Mouse (Mus musculus) forebrain, postnatal 0 days (tissue): ENCODE measurements around the gene Vps37b. TPM values are rescaled to one million over a fixed set of nuclear protein-coding genes. Genes with fewer than 3 reads are reported as not detected.

Source experiments
- ATAC-seq: fragments of 200-750 bp; cut with Nextera tagmentation; 2 replicates; pipeline ENCODE4 v1.8.0; 2017; ENCODE audit warnings: mild to moderate bottlenecking, moderate library complexity
- DNase-seq: peaks from one replicate; pipeline ENCODE4 v3.0.0-alpha.2; 2015
- H3K27ac ChIP-seq: fragments of 300-500 bp; sonication (generic); 2 replicates; pipeline ENCODE4 v1.5.1; 2014; ENCODE audit warnings: low read depth, mild to moderate bottlenecking, antibody characterized with exemption, low read length, moderate library complexity, mixed read lengths
- H3K27me3 ChIP-seq: fragments of 300-500 bp; sonication (generic); 2 replicates; pipeline ENCODE4 v1.6.1; 2014; ENCODE audit warnings: mild to moderate bottlenecking, low read length, mixed read lengths; ENCODE audit not compliant: insufficient read depth
- H3K36me3 ChIP-seq: fragments of 300-500 bp; sonication (generic); 2 replicates; pipeline ENCODE4 v1.6.1; 2014; ENCODE audit warnings: mild to moderate bottlenecking, moderate library complexity; ENCODE audit not compliant: insufficient read depth
- H3K4me1 ChIP-seq: fragments of 300-500 bp; sonication (generic); 2 replicates; pipeline ENCODE4 v1.6.1; 2014; ENCODE audit warnings: antibody characterized with exemption; ENCODE audit not compliant: insufficient read depth
- H3K4me2 ChIP-seq: fragments of 300-500 bp; sonication (generic); 2 replicates; pipeline ENCODE4 v1.6.1; 2014; ENCODE audit warnings: low read depth, mild to moderate bottlenecking, moderate library complexity
- H3K4me3 ChIP-seq: fragments of 300-500 bp; sonication (generic); 2 replicates; pipeline ENCODE4 v1.5.1; 2014; ENCODE audit warnings: low read depth, low read length, mixed read lengths
- H3K9ac ChIP-seq: fragments of 300-500 bp; sonication (generic); 2 replicates; pipeline ENCODE4 v1.6.1; 2014; ENCODE audit warnings: mild to moderate bottlenecking
- H3K9me3 ChIP-seq: fragments of 300-500 bp; sonication (generic); 2 replicates; pipeline ENCODE4 v1.6.1; 2016; ENCODE audit warnings: low read length
- CTCF ChIP-seq: sonication (generic); IDR thresholded peaks from 2 replicates; pipeline ENCODE4 v1.5.1; 2016; ENCODE audit warnings: antibody characterized with exemption, control low read depth, low read depth
- WGBS: fragments of 180-500 bp; shearing (Covaris S2); extraction: QIAGEN DNeasy Blood & Tissue Kit; methylation state at CpG from one replicate; pipeline ENCODE4 v1.1.7; 2014; 5-methylcytosine and 5-hydroxymethylcytosine counted together
- polyA plus RNA-seq: library from polyadenylated mRNA; unstranded; fragments of >200 nt; fragmentation: Nextera tagmentation; extraction: Ambion mirVana; gene quantifications from 2 replicates; pipeline ENCODE4 v1.2.1, GENCODE M21; 2015
- total RNA-seq: library from RNA; depleted of rRNA; stranded (reverse); fragments of >200 nt; gene quantifications from 2 replicates; pipeline ENCODE4 v1.2.3, GENCODE M21; 2014

The Vps37b gene
- total and polyA plus RNA-seq, 2 experiments from 2014 or later: 62.0 to 76.5 TPM

DNA sequence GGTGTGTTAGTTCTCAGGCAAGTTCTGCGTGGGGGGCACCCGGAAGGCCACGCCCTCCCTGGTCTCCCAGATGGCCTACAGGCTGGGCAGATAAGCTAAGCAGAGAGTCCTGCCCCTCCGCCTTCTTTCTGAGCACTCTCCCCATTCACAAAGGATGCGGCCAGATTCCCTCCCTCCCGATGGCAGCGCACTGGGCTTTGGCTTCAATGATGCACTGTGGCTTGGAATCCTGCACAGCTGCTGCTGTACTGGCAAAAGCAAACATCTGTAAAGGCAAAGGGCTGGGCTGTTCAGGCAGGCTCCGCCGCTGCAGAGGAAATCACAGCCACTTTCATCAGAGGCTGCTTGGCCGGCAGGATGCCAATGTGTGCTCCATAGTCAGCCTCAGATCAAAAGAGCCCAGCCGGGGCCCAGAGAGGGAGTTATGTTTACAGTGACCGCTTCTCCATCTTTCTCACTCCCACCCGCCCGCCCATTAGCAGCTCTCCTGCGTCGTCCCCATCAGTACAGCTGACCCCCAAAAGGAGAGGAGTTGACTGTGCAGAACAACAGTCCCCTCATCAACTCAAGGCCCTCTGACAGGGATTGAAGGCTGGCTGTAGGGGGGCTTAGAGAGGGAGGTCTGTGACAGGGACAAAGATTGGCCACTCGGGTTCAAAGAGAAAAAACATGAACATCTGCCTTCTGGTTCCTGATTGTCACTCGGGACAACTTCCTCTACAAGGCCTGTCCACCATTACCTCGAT is 21.0 kb downstream of the Vps37b start:
- no peak for TF ChIP-seq CTCF
- 7% methylated on average over 19 of the region's 19 CpGs for WGBS
- H3K9ac ChIP-seq: peak overlapping the region; percentile 25; the same call in 1 of the 2 replicates
- H3K36me3 ChIP-seq: peaks cover 43% of the 10 kb centered on the region
- H3K4me3 ChIP-seq: no peak overlapping the region
- ATAC-seq (peak; percentile 68), DNase-seq (peak; percentile 68)
- H3K9me3 ChIP-seq: no peaks in the 10 kb centered on the region
- peak overlapping the region; percentile 27; the same call in 1 of the 2 replicates for H3K4me2 ChIP-seq
- peaks cover 23% of the 10 kb centered on the region for H3K4me1 ChIP-seq
- peak overlapping the region; percentile 60 for H3K27ac ChIP-seq
- H3K27me3 ChIP-seq: no peaks in the 10 kb centered on the region

DNA sequence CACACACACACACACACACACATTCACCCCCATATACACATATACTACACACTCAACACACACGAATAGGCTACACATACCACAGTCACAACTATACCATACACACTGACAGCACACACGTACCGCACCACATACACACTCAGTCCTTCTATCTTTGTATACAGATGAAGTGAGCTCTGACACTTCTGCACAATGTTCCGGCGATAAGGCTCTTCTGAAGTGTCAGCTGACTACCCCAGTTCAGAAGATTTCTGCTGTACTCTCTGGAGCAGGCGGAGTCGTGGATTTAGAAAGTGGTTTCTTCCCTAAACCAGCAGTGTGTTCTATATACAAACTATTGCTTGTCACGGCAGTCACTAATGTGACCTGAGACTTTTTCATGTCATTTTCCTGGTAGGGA is 22.0 kb downstream of the Vps37b start:
- no peak for TF ChIP-seq CTCF
- peaks cover 52% of the 10 kb centered on the region for H3K36me3 ChIP-seq
- ATAC-seq (no peak), DNase-seq (no peak)
- no peak overlapping the region for H3K4me3 ChIP-seq
- H3K27ac ChIP-seq: no peak overlapping the region
- no peaks in the 10 kb centered on the region for H3K9me3 ChIP-seq
- no peak overlapping the region for H3K4me2 ChIP-seq
- H3K9ac ChIP-seq: no peak overlapping the region
- H3K4me1 ChIP-seq: peaks cover 23% of the 10 kb centered on the region
- 89% methylated on average over 8 of the region's 8 CpGs for WGBS
- no peaks in the 10 kb centered on the region for H3K27me3 ChIP-seq

DNA sequence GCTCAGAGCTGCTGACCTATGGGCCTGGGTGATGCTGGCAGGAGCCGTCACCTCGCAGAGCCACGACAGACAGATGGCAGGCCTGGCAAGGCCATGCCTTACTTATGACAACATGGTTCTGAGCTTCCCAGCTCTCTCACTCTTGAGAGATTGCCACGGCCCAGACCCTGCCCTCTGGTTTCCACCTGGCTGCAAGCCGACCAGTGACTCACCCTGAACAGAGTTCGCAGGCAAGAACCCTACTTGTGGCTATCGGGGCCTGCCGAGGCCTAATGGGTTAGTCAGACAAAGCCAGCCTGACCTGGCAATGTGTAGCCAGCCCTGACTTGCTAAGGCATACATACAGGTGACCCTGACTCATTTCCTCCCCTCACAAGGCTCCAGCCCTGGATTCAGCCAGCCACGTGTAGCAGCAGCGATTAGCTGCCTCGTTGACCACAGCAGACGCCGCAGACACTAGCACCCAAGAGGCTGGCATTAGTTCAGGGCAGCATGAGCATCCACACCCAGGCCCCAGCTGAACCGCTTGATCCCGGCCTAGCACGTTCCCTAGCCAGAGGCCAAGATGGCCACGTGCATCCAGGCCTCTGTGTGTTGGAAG is 25.1 kb downstream of the Vps37b start:
- ATAC-seq (no peak), DNase-seq (no peak)
- Histone ChIP-seq H3K4me1 (peaks cover 12% of the 10 kb centered on the region), H3K36me3 (peaks cover 73% of the 10 kb centered on the region), H3K27me3 (no peaks in the 10 kb centered on the region), H3K4me2 (no peak overlapping the region), H3K4me3 (no peak overlapping the region), H3K9ac (no peak overlapping the region), H3K27ac (no peak overlapping the region), H3K9me3 (no peaks in the 10 kb centered on the region)
- 79% methylated on average over 17 of the region's 17 CpGs for WGBS
- no peak for TF ChIP-seq CTCF

DNA sequence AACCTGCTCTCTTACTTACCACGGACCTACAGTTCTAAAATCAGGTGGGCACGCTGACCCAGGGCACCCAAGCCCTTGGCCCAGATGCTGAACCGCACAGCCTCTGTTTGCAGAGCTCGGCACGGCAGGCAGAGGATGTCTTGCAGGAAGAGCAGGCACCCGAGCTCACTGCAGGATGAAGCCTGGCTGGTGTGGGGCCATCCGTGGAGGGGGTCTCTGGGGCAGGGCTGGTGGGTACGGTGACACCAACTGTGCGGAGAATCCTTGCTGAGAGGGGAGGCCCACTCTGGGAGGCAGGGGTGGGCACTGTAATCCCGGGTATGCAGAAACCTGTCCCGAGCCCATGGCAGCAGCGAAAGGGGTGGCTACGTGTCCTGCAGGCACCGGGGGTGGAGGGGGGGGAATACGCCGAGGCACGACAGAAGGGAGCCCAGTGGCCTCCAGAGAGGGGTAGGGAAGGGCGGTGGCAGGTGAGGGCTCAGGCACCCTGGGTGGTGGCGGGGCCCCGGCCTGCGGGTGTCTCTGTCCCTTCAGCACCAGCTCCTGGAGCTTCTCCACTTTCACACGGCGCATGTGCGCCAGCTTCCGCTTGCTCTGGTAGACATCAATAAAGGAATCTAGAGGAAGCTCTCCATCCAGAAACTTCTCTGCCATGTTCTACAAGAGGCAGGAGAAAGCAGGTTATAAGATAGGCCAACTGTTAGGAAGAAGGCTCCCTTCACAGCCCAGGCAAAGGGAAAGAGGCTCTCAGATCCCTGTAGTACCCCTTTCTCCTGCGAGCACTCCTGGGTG is 25.8 kb downstream of the Vps37b start:
- peaks cover 5% of the 10 kb centered on the region; the same call in 1 of the 2 replicates for H3K4me1 ChIP-seq
- no peak for DNase-seq
- TF ChIP-seq CTCF: no peak
- H3K9me3 ChIP-seq: no peaks in the 10 kb centered on the region
- WGBS: 86% methylated on average over 26 of the region's 26 CpGs
- H3K36me3 ChIP-seq: peaks cover 80% of the 10 kb centered on the region
- H3K9ac ChIP-seq: no peak overlapping the region
- H3K4me3 ChIP-seq: no peak overlapping the region
- ATAC-seq: no peak
- no peaks in the 10 kb centered on the region for H3K27me3 ChIP-seq
- no peak overlapping the region for H3K27ac ChIP-seq
- no peak overlapping the region for H3K4me2 ChIP-seq

DNA sequence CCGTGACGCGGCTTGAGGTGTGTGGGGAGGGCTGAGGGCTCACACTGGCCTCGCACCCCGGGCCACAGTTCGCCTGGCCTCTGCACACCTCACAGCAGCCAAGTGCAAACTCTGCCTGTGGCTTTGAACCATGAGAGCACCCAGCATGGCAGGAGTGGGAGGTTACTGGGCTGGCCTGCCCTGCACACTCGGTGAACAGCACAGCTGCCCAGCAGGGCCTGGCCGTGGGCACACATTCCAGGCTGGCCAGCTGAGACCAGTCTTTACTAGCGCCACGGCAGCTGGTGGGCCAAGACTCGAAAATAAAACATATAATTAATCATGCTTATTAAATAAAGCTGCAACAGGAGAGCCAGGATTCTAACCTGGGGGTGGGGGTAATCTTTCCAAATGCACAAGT is 26.5 kb downstream of the Vps37b start:
- 71% methylated on average over 11 of the region's 11 CpGs for WGBS
- H3K9me3 ChIP-seq: no peaks in the 10 kb centered on the region

DNA sequence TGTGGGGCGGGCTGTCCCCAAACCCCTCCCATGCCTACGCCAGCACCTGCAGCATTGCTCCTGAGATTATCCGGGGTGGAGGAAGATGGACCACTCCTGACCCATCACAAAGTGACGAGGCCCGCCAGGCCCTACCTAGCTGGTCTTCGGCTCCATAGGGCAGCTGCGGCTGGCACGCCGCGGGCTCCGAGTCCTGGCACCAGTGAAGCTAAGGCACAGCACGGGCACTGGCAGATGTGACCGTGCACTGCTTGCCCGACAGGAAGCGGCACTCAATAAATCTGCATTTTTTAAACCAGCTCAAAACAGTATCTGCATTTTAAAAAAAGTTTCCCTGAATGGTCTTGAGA is 26.9 kb downstream of the Vps37b start:
- H3K9me3 ChIP-seq: no peaks in the 10 kb centered on the region
- no peak overlapping the region for H3K9ac ChIP-seq
- no peak for TF ChIP-seq CTCF
- H3K4me1 ChIP-seq: no peaks in the 10 kb centered on the region
- H3K27me3 ChIP-seq: no peaks in the 10 kb centered on the region
- H3K4me2 ChIP-seq: no peak overlapping the region
- no peak overlapping the region for H3K4me3 ChIP-seq
- peaks cover 80% of the 10 kb centered on the region for H3K36me3 ChIP-seq
- no peak for DNase-seq
- WGBS: 66% methylated on average over 15 of the region's 15 CpGs
- no peak overlapping the region for H3K27ac ChIP-seq
- no peak for ATAC-seq

More for the DNA sequence above, 26.5 kb downstream of the Vps37b start:
- H3K36me3 ChIP-seq: peaks cover 81% of the 10 kb centered on the region
- TF ChIP-seq CTCF: no peak
- H3K27me3 ChIP-seq: no peaks in the 10 kb centered on the region
- H3K27ac ChIP-seq: no peak overlapping the region
- no peak for DNase-seq
- no peaks in the 10 kb centered on the region for H3K4me1 ChIP-seq
- ATAC-seq: no peak
- no peak overlapping the region for H3K4me2 ChIP-seq
- no peak overlapping the region for H3K9ac ChIP-seq
- no peak overlapping the region for H3K4me3 ChIP-seq
